Mouse (Mus musculus) heart, adult 11 months (tissue): ENCODE data around the gene Jade1.

ENCODE experiments used
- DNase-seq: peaks from one replicate; pipeline ENCODE4 v3.0.0; 2022

Gene Jade1

GRCm38 (mm10) chr3:41580401-41581323, 25.1 kb downstream of the Jade1 start:
- peak; percentile 83 for DNase-seq

DNA sequence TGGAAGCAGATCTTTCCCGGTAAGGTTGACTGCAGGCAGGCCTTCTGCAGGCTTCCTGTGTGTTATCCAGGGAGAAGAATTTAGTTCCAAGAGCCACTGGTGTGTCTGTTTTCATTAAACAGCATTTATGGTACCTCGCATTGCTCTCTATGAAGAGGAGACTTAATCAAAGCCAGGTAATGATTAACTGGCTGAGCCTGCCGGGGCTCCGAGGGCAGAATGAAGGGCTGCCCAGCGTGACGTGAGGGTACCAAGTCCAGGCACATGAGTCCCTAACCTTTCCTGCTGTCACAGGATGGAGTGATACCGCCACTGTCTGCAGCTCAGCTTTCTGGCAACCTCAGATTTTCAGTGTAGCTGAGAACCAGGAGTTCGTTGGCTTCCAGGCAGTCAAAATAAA, 25.9 kb downstream of the Jade1 start:
- DNase-seq, result no peak

- peak; percentile 94 for DNase-seq
Measured at GRCm38 (mm10) chr3:41582256-41582655, 26.7 kb downstream of the Jade1 start.

GRCm38 (mm10) chr3:41583092-41583491, 27.6 kb downstream of the Jade1 start:
- DNase-seq, result no peak

GRCm38 (mm10) chr3:41583621-41584020, 28.1 kb downstream of the Jade1 start:
- DNase-seq, result peak; percentile 98

DNA sequence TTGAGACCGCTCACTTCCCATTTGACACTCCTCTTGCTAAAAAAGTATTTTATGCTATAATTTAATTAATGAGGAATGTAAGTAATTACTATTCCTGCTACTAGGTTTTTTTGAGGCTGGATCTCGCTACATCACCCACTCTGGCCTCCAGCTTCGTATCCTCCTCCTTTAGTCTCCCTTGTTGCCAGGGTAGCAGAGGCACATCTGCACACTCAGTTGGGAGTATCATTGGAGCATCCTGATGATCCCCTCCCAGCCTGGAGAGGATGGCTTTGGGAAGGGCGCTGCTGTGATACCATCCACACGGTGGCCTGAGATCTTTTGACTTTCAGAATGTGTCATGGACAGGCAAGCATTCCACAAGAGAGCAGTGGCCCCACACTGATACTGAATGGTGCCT, 30.0 kb downstream of the Jade1 start:
- no peak for DNase-seq

- DNase-seq, result no peak
Measured at GRCm38 (mm10) chr3:41586330-41586729, 30.8 kb downstream of the Jade1 start.

DNA sequence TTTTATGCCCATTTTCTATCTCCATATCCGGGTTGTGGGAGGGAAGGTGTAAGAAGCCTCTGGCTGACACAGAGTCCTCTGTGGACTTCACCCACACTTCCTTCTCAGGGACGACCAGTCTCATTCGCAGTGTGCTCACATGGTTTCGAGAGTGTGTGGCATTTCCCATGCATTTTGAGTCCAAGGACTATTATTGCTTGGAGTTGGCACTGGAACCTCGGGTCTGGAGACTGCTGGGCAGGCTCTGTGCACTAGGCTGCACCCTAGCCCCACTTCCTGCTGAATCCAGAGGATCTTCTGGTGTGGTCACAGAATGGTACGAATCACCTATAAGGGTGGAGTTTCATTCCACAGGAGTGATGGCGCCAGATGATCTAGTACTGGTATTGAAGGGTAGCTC, 31.4 kb downstream of the Jade1 start:
- DNase-seq, result peak; percentile 93

GRCm38 (mm10) chr3:41587588-41587987, 32.1 kb downstream of the Jade1 start:
- DNase-seq, result peak; percentile 98

DNA sequence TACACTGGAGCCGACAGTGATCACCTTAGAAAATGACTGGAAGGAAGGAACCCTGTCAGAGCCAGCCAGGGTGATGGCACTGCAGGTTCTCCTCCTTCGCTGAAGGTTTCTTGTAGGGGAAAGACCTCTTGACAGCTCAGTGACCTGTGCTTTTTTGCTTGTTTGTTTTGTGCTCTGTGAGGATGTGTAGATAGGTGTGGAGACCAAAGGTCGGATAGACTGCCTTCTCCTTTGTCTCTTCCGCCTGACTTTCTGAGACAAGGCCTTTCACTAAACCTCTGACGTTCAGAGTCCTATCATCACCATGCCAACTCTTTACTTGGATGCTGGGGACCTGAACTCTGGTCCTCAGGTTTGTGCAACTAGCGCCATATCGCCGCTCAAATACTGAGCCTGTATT, 33.0 kb downstream of the Jade1 start:
- no peak for DNase-seq

- DNase-seq, result peak; percentile 86
Measured at GRCm38 (mm10) chr3:41589246-41589914, 33.8 kb downstream of the Jade1 start.

DNA sequence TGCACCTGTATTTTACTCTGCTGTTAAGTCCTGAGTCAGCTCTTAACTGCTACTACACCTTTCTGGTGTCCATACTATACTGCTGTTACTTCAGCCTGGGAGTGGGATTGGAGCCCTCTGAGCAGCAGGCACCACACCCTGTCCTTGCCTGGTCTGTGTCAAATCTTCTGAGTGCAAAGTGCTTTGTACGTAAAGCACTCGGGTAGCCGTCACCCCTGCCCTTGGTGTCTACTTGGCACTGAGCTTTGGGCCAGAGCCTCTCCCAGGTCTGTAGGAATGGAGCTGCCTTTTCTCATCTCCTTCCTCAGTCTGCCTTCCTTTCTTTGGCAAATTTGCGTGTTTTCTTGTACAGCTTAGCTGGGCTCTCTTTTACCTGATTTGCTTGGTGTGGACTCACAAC, 34.5 kb downstream of the Jade1 start:
- peak; percentile 82 for DNase-seq

GRCm38 (mm10) chr3:41590695-41591559, 35.4 kb downstream of the Jade1 start:
- peak; percentile 96 for DNase-seq

GRCm38 (mm10) chr3:41591651-41592170, 36.2 kb downstream of the Jade1 start:
- DNase-seq, result peak; percentile 90

DNA sequence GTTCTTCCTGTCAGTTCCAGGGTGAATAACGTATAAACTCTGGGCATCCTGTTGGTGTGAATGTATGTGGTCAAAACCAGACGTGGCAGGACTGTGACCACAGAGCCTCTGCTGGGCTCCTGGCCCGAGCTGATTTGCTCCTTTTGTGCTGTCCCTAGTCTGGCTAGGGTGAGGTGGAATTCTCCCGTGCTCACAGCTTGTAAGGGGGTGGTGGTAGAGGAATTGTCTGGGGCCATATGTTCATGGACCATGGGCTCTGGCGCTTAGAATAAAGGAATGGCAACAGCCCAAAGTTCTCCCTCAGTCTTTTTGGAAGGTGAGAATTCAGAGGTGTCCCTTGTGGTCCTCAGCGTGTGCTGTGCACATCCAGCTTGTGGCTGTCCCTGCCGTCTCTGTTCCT, 37.3 kb downstream of the Jade1 start:
- no peak for DNase-seq

GRCm38 (mm10) chr3:41594097-41594879, 38.8 kb downstream of the Jade1 start:
- peak; percentile 90 for DNase-seq

DNA sequence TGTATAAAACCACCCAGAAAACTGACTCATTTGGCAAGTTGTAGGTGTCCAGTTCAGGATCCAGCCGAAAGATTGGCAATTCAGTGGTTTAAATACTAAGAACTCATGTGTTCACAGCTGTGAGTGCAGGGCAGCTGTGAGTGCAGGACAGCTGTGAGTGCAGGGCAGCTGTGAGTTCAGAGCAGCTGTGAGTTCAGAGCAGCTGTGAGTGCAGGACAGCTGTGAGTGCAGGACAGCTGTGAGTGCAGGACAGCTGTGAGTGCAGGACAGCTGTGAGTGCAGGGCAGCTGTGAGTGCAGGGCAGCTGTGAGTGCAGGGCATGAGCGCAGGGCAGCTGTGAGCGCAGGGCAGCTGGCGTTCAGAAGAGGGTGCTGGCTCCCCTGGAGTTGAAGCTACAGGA, 39.5 kb downstream of the Jade1 start:
- DNase-seq, result no peak

- DNase-seq, result no peak
Measured at GRCm38 (mm10) chr3:41597036-41597435, 41.5 kb downstream of the Jade1 start.

DNA sequence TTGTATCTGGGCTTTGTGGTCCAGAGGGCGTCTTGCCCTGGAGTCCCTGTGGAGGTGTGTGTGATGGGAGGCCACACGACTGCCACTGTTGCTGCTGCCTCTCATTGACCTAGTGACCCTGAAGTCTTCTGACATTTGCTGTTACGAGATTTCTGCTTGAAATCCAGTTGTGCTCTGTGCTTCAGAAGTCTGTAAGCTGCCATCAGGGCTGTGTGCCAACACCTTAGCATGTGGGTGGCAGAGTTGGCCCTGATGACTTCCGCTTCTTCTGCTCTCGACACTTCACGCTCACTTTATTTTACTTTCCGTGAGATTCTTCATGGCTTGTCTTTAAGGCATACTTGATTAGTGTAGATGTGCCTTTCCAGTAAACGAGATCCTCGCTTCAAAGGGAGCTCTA, 42.9 kb downstream of the Jade1 start:
- peak; percentile 81 for DNase-seq

GRCm38 (mm10) chr3:41599226-41599625, 43.7 kb downstream of the Jade1 start:
- DNase-seq, result peak; percentile 94

GRCm38 (mm10) chr3:41599806-41600589, 44.5 kb downstream of the Jade1 start:
- peak; percentile 97 for DNase-seq
